Mouse (Mus musculus): ENCODE results near the gene Plod3.

Plod3 gene

GRCm38 (mm10) chr5:137015913-137016312, 29.1 kb downstream of the Plod3 start:
- DNase-seq (ENCODE audit: low read depth, low spot score) = peak; percentile 31

- DNase-seq (ENCODE audit: low read depth, low spot score) = peak; percentile 51
Measured at GRCm38 (mm10) chr5:137024318-137024717, 37.5 kb downstream of the Plod3 start.

- DNase-seq (ENCODE audit: low read depth, low spot score) = peak; percentile 81
Measured at GRCm38 (mm10) chr5:137025132-137025531, 38.3 kb downstream of the Plod3 start.

- DNase-seq (ENCODE audit: low read depth, low spot score) = peak; percentile 33
Measured at GRCm38 (mm10) chr5:137026092-137026491, 39.3 kb downstream of the Plod3 start, which contains the start of gene Vgf. Gene Vgf, plus strand, starts transcription at chr5:137026392.

GRCm38 (mm10) chr5:137028561-137029272, 41.9 kb downstream of the Plod3 start:
- peak; percentile 53 for DNase-seq (ENCODE audit: low read depth, low spot score)

- no peak for DNase-seq (ENCODE audit: low read depth, low spot score)
Measured at GRCm38 (mm10) chr5:137029273-137029585, 42.4 kb downstream of the Plod3 start.

GRCm38 (mm10) chr5:137029643-137030415, 43.0 kb downstream of the Plod3 start:
- peak; percentile 97 for DNase-seq (ENCODE audit: low read depth, low spot score)

- DNase-seq (ENCODE audit: low read depth, low spot score) = peak; percentile 81
Measured at GRCm38 (mm10) chr5:137030416-137030810, 43.6 kb downstream of the Plod3 start.

GRCm38 (mm10) chr5:137031076-137032032, 44.5 kb downstream of the Plod3 start:
- peak; percentile 35 for DNase-seq (ENCODE audit: low read depth, low spot score)

GRCm38 (mm10) chr5:137032033-137032421, 45.2 kb downstream of the Plod3 start:
- peak; percentile 75 for DNase-seq (ENCODE audit: low read depth, low spot score)

- peak; percentile 92 for DNase-seq (ENCODE audit: low read depth, low spot score)
Measured at GRCm38 (mm10) chr5:137032641-137033074, 45.8 kb downstream of the Plod3 start.

GRCm38 (mm10) chr5:137036211-137036610, 49.4 kb downstream of the Plod3 start:
- DNase-seq (ENCODE audit: low read depth, low spot score) = peak; percentile 84

GRCm38 (mm10) chr5:137039453-137039852, 52.6 kb downstream of the Plod3 start:
- no peak for DNase-seq (ENCODE audit: low read depth, low spot score)

GRCm38 (mm10) chr5:137041442-137041841, 54.6 kb downstream of the Plod3 start:
- DNase-seq (ENCODE audit: low read depth, low spot score) = no peak

- DNase-seq (ENCODE audit: low read depth, low spot score) = no peak
Measured at GRCm38 (mm10) chr5:137043997-137044396, 57.2 kb downstream of the Plod3 start.

- peak; percentile 99 for DNase-seq (ENCODE audit: low read depth, low spot score)
Measured at GRCm38 (mm10) chr5:137045402-137046323, 58.8 kb downstream of the Plod3 start, which contains the start of gene Ap1s1. Gene Ap1s1, minus strand, starts transcription at chr5:137046135.

Measured in brain, adult 2 months (tissue).